Mouse (Mus musculus) kidney, adult 2 months (tissue): ENCODE measurements around the gene Olfr1512. TPM values are rescaled to one million over a fixed set of nuclear protein-coding genes. Genes with fewer than 3 reads are reported as not detected.

Experiments used
- DNase-seq: peaks from one replicate; pipeline ENCODE4 v3.0.0; 2021
- H3K27ac ChIP-seq: fragments of 200-500 bp; 2 replicates; pipeline ENCODE4 v1.5.1; 2012; ENCODE audit warnings: low read depth, low read length, control low read depth, inconsistent platforms; ENCODE audit not compliant: insufficient read depth
- H3K27me3 ChIP-seq: fragments of 200-500 bp; replicated peaks from 2 replicates; pipeline ENCODE4 v1.6.1; 2012; ENCODE audit warnings: mild to moderate bottlenecking, moderate library complexity, low read length, inconsistent platforms; ENCODE audit not compliant: control insufficient read depth, insufficient read depth
- H3K36me3 ChIP-seq: fragments of 200-500 bp; 2 replicates; pipeline ENCODE4 v1.6.1; 2012; ENCODE audit warnings: mild to moderate bottlenecking, moderate library complexity, low read length, inconsistent platforms; ENCODE audit not compliant: control insufficient read depth, insufficient read depth
- H3K4me1 ChIP-seq: fragments of 200-500 bp; 2 replicates; pipeline ENCODE4 v1.6.1; 2011; ENCODE audit warnings: low read length; ENCODE audit not compliant: control insufficient read depth, insufficient read depth
- H3K4me3 ChIP-seq: fragments of 200-500 bp; 2 replicates; pipeline ENCODE4 v1.5.1; 2011; ENCODE audit warnings: mild to moderate bottlenecking, low read depth, low read length, control low read depth; ENCODE audit not compliant: insufficient read depth
- CTCF ChIP-seq: fragments of 200-500 bp; conservative IDR thresholded peaks from 2 replicates; pipeline ENCODE4 v1.5.1; 2011; ENCODE audit warnings: low read depth, mild to moderate bottlenecking, control low read depth, low read length, moderate library complexity, mixed read lengths; ENCODE audit not compliant: insufficient read depth, insufficient read length
- POLR2A ChIP-seq: fragments of 200-500 bp; IDR thresholded peaks from one replicate; pipeline ENCODE4 v1.6.1; 2011; ENCODE audit warnings: low read depth, low read length, control low read depth
- WGBS: fragments of 180-500 bp; shearing (Covaris S2); methylation state at CpG from one replicate; pipeline ENCODE4 v1.1.7; 2018; 5-methylcytosine and 5-hydroxymethylcytosine counted together
- polyA plus RNA-seq: library from polyadenylated mRNA; depleted of rRNA; stranded (reverse); fragments of >200 nt; gene quantifications from 2 replicates; pipeline ENCODE4 v1.2.3, GENCODE M21; 2012; rRNA removed

The Olfr1512 gene
- polyA plus RNA-seq, 1 experiment: not detected

GRCm38 (mm10) chr14:52325890-52326289 lies 53.1 kb downstream of the Olfr1512 start:
- no peaks in the 10 kb centered on the region for H3K36me3 ChIP-seq
- TF ChIP-seq CTCF (no peak), POLR2A (no peak)
- H3K27me3 ChIP-seq: no peaks in the 10 kb centered on the region
- no peak overlapping the region for H3K27ac ChIP-seq
- no peak for DNase-seq
- 35% methylated on average over 4 of the region's 4 CpGs for whole genome bisulfite sequencing
- no peaks in the 10 kb centered on the region for H3K4me1 ChIP-seq
- H3K4me3 ChIP-seq: no peak overlapping the region

Other genes starting within 250 kb of the Olfr1512 start
- 7.1 and 10.2 TPM in 2 replicates for gene Supt16, start 181.8 kb downstream of the Olfr1512 start, polyA plus RNA-seq
- gene Chd8, start 121.4 kb downstream of the Olfr1512 start, polyA plus RNA-seq: 20.6 and 22.1 TPM in 2 replicates
- 26.6 and 32.0 TPM in 2 replicates for gene Tox4, start 100.0 kb downstream of the Olfr1512 start, polyA plus RNA-seq
- gene Rab2b, start 99.6 kb downstream of the Olfr1512 start, polyA plus RNA-seq: 7.5 and 8.4 TPM in 2 replicates
- gene Mettl3, start 74.0 kb downstream of the Olfr1512 start, polyA plus RNA-seq: 16.0 and 23.5 TPM in 2 replicates
- gene Sall2, start 50.4 kb downstream of the Olfr1512 start, polyA plus RNA-seq: 16.9 and 18.3 TPM in 2 replicates
- not detected in 2 replicates for gene Olfr1513, start 22.8 kb downstream of the Olfr1512 start, polyA plus RNA-seq
- not detected in 2 replicates for gene Olfr1511, start 18.2 kb upstream of the Olfr1512 start, polyA plus RNA-seq
- gene Olfr1510, start 35.2 kb upstream of the Olfr1512 start, polyA plus RNA-seq: not detected in 2 replicates
- gene Olfr1509, start 63.8 kb upstream of the Olfr1512 start, polyA plus RNA-seq: not detected in 2 replicates
- gene Olfr1508, start 88.3 kb upstream of the Olfr1512 start, polyA plus RNA-seq: not detected in 2 replicates
- not detected in 2 replicates for gene Olfr1507, start 116.6 kb upstream of the Olfr1512 start, polyA plus RNA-seq